Mouse (Mus musculus): ENCODE results near the gene Bik. TPM values are rescaled to one million over a fixed set of nuclear protein-coding genes. Genes with fewer than 3 reads are reported as not detected.

Gene Bik
- polyA plus RNA-seq, 1 experiment = not detected

GRCm38 (mm10) chr15:83563327-83563856 lies 36.7 kb downstream of the Bik start, which contains the start of the genes Tspo and Mcat:
Gene Tspo (plus strand): TSS chr15:83563592.
Gene Mcat (minus strand): TSS chr15:83563787.
- peak; percentile 88 for TF ChIP-seq POLR2A (IDR thresholded peaks at IDR 0.05; ENCODE audit: low read depth, low read length)
- no peak for TF ChIP-seq CTCF (IDR thresholded peaks at IDR 0.05; ENCODE audit: borderline replicate concordance, insufficient read depth, low read length)
- Histone ChIP-seq H3K4me3 (ENCODE audit: insufficient read depth, low read length) (peak within 1 kb of the TSS; percentile 84), H3K27ac (ENCODE audit: insufficient read depth, low read length) (peak within 1 kb of the TSS; percentile 85), H3K4me1 (ENCODE audit: control insufficient read depth, insufficient read depth, low read length) (peaks cover 10% of the 10 kb centered on the region)

DNA sequence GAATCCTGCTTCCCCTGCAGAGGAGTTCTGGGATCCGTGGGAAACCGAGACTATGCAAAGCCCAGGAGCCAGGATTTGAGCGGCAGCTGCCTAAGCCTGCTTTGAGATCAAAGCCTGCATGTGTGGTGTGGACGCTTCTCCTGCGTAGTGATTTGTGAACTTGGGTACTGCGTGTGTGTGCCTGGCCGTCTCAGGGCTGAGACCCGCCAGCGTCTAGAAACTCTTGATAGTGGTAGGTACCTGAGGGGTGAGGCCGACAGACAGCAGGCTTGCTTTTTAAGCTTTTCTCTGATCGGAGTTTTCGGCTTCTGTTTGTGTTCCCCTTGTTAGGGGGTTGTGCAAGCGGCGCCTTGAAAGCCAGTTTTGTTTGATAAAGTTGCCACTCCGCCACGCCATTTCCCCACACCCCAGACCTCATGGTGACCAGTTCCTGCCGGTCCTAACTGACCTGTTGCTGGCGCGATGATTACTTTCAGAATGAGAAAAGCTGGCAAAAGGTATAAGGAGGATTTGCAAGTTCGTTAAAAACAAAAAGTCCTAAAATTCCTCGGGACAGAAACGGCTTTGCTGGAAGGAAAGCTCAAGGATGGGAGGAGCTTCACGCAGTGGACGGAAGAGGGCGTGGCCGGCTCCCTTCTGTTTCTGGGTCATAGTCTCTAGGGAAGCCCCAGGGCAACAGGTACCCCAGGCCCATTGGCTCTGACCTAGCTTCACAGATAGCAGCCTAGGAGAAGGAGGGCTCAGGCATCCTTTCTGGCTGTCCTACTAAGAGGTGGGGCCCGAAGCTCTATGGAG lies 37.4 kb downstream of the Bik start:
- TF ChIP-seq CTCF (IDR thresholded peaks at IDR 0.05; ENCODE audit: borderline replicate concordance, insufficient read depth, low read length) (no peak), POLR2A (IDR thresholded peaks at IDR 0.05; ENCODE audit: low read depth, low read length) (peak; percentile 58)
- peak overlapping the region; percentile 85 for H3K27ac ChIP-seq (ENCODE audit: insufficient read depth, low read length)
- peak overlapping the region; percentile 84 for H3K4me3 ChIP-seq (ENCODE audit: insufficient read depth, low read length)
- H3K4me1 ChIP-seq (ENCODE audit: control insufficient read depth, insufficient read depth, low read length) = peaks cover 10% of the 10 kb centered on the region

DNA sequence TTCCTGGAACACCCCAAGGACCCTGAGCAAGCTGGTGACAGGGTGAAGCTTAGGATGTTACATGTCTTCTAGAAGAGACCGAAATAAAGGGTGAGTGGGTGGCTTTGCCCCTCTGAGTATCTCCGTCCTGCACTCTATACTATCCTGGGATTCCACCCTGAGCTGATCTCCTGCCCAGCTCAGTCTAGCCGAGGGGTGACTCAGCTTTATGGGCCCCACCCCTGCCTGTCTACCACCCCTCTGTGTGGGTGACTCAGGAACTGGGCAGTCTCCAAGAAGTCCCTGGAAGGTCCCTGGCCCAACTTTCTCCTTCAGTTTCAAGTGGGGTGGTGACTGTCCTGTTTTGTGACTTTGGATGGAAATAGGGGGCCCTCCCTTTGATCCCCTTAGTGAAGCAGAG lies 38.8 kb downstream of the Bik start:
- H3K4me3 ChIP-seq (ENCODE audit: insufficient read depth, low read length) = no peak overlapping the region
- H3K27ac ChIP-seq (ENCODE audit: insufficient read depth, low read length) = peak overlapping the region; percentile 83
- H3K4me1 ChIP-seq (ENCODE audit: control insufficient read depth, insufficient read depth, low read length) = peaks cover 10% of the 10 kb centered on the region
- TF ChIP-seq POLR2A (IDR thresholded peaks at IDR 0.05; ENCODE audit: low read depth, low read length) = peak; percentile 51; the same call in 1 of the 2 replicates
- no peak for TF ChIP-seq CTCF (IDR thresholded peaks at IDR 0.05; ENCODE audit: borderline replicate concordance, insufficient read depth, low read length)

DNA sequence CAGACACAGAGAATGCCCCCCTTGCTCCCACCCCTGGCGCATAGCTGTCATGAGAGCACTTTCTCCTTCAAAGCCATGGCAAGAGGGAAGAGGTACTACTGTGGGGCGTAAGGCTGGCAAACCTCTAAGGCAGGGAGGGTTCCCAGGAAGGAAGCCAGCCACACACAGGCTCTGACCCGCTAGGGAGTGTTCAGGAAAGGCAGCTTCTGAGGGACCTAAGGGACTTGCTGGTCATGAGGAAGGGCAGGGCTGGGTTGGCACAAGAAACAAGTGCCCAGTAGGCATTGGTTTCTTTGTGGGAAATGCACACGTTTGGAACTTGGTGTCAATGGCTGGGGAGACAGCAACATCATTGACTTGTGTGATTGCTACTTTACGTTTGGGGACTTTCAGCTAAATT lies 39.3 kb downstream of the Bik start:
- H3K4me1 ChIP-seq (ENCODE audit: control insufficient read depth, insufficient read depth, low read length) = peaks cover 10% of the 10 kb centered on the region
- H3K27ac ChIP-seq (ENCODE audit: insufficient read depth, low read length) = peak overlapping the region; percentile 83
- TF ChIP-seq CTCF (IDR thresholded peaks at IDR 0.05; ENCODE audit: borderline replicate concordance, insufficient read depth, low read length) (no peak), POLR2A (IDR thresholded peaks at IDR 0.05; ENCODE audit: low read depth, low read length) (no peak)
- no peak overlapping the region for H3K4me3 ChIP-seq (ENCODE audit: insufficient read depth, low read length)

GRCm38 (mm10) chr15:83567728-83568127 lies 41.1 kb downstream of the Bik start:
- Histone ChIP-seq H3K4me1 (ENCODE audit: control insufficient read depth, insufficient read depth, low read length) (peaks cover 10% of the 10 kb centered on the region), H3K4me3 (ENCODE audit: insufficient read depth, low read length) (no peak overlapping the region), H3K27ac (ENCODE audit: insufficient read depth, low read length) (no peak overlapping the region)
- TF ChIP-seq POLR2A (IDR thresholded peaks at IDR 0.05; ENCODE audit: low read depth, low read length) = no peak
- no peak for TF ChIP-seq CTCF (IDR thresholded peaks at IDR 0.05; ENCODE audit: borderline replicate concordance, insufficient read depth, low read length)

- Histone ChIP-seq H3K4me3 (ENCODE audit: insufficient read depth, low read length) (no peak overlapping the region), H3K27ac (ENCODE audit: insufficient read depth, low read length) (no peak overlapping the region), H3K4me1 (ENCODE audit: control insufficient read depth, insufficient read depth, low read length) (peaks cover 10% of the 10 kb centered on the region)
- TF ChIP-seq POLR2A (IDR thresholded peaks at IDR 0.05; ENCODE audit: low read depth, low read length) = no peak
- TF ChIP-seq CTCF (IDR thresholded peaks at IDR 0.05; ENCODE audit: borderline replicate concordance, insufficient read depth, low read length) = no peak
Measured at GRCm38 (mm10) chr15:83568544-83568943, 41.9 kb downstream of the Bik start.

DNA sequence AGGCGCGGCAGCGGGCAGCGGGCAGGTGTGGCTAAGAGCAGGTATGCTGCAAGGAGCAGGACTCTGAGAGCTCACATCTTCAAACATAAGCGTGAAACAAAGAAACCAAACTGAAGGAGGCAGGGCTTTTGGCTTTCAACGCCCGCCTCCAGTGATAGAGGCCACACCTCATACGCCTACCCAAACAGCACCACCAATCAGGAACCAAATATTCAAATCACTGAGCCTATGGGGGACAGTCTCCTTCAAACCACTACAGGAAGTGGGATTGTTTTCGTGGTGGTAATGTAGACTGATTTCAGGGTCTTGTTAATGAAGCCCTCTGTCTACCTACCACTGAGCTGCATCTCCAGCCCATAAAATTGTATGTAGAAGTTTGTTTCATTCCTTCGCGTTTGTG lies 43.0 kb downstream of the Bik start:
- Histone ChIP-seq H3K27ac (ENCODE audit: insufficient read depth, low read length) (no peak overlapping the region), H3K4me1 (ENCODE audit: control insufficient read depth, insufficient read depth, low read length) (peaks cover 15% of the 10 kb centered on the region), H3K4me3 (ENCODE audit: insufficient read depth, low read length) (no peak overlapping the region)
- TF ChIP-seq CTCF (IDR thresholded peaks at IDR 0.05; ENCODE audit: borderline replicate concordance, insufficient read depth, low read length) = no peak
- TF ChIP-seq POLR2A (IDR thresholded peaks at IDR 0.05; ENCODE audit: low read depth, low read length) = no peak

DNA sequence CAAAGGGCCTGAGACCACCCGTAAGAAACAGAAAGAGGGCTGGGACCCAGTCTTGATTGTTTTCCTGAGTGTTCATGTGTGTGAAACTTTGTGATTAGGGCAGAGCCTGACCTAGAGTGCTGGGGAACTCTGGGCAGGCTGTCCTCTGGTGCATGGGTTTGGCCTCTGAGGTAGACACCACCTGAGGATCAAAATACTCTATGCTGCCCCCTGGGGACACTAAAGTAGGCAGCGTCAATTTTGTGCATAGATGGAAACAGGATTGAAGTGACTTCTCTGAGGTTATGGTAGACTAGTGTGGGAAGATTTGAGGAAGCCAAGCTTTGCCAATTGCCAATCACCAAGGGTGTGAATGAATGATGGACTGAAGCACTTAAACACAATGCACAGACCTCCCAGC lies 44.0 kb downstream of the Bik start:
- Histone ChIP-seq H3K27ac (ENCODE audit: insufficient read depth, low read length) (no peak overlapping the region), H3K4me1 (ENCODE audit: control insufficient read depth, insufficient read depth, low read length) (peaks cover 16% of the 10 kb centered on the region), H3K4me3 (ENCODE audit: insufficient read depth, low read length) (no peak overlapping the region)
- no peak for TF ChIP-seq POLR2A (IDR thresholded peaks at IDR 0.05; ENCODE audit: low read depth, low read length)
- no peak for TF ChIP-seq CTCF (IDR thresholded peaks at IDR 0.05; ENCODE audit: borderline replicate concordance, insufficient read depth, low read length)

- H3K4me1 ChIP-seq (ENCODE audit: control insufficient read depth, insufficient read depth, low read length) = peaks cover 10% of the 10 kb centered on the region
- no peak for TF ChIP-seq POLR2A (IDR thresholded peaks at IDR 0.05; ENCODE audit: low read depth, low read length)
- H3K4me3 ChIP-seq (ENCODE audit: insufficient read depth, low read length) = no peak overlapping the region
- no peak overlapping the region for H3K27ac ChIP-seq (ENCODE audit: insufficient read depth, low read length)
Measured at GRCm38 (mm10) chr15:83571636-83572035, 45.0 kb downstream of the Bik start.

DNA sequence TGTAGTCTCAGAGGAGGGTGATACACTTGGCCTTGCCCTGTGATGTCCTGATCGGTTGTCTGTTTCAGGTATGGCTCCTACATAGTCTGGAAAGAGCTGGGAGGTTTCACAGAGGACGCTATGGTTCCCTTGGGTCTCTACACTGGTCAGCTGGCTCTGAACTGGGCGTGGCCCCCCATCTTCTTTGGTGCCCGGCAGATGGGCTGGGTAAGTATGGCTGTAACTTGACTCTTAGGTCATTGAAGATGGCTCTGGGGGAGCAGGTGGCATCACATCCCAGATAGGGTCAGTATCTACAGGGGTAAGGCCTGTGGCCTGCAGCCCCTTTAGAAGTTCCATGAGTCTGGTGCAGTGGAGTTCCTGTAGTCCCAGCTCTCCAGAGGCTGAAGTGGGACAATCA lies 45.5 kb downstream of the Bik start:
- Histone ChIP-seq H3K27ac (ENCODE audit: insufficient read depth, low read length) (no peak overlapping the region), H3K4me1 (ENCODE audit: control insufficient read depth, insufficient read depth, low read length) (peaks cover 10% of the 10 kb centered on the region), H3K4me3 (ENCODE audit: insufficient read depth, low read length) (no peak overlapping the region)
- no peak for TF ChIP-seq POLR2A (IDR thresholded peaks at IDR 0.05; ENCODE audit: low read depth, low read length)
- TF ChIP-seq CTCF (IDR thresholded peaks at IDR 0.05; ENCODE audit: borderline replicate concordance, insufficient read depth, low read length) = no peak

Data from embryonic fibroblast, embryonic 13.5 days (primary cell).